Mouse (Mus musculus) adrenal gland, adult (tissue): ENCODE measurements around the gene Siah3.

Experiments used
- DNase-seq, 2 experiments: peaks; one replicate each; pipeline ENCODE4 v3.0.0; 2022 to 2023; ENCODE audit warnings: low spot score in 1 of 2; ENCODE audit not compliant: inconsistent age in 2 of 2

Siah3 gene

DNA sequence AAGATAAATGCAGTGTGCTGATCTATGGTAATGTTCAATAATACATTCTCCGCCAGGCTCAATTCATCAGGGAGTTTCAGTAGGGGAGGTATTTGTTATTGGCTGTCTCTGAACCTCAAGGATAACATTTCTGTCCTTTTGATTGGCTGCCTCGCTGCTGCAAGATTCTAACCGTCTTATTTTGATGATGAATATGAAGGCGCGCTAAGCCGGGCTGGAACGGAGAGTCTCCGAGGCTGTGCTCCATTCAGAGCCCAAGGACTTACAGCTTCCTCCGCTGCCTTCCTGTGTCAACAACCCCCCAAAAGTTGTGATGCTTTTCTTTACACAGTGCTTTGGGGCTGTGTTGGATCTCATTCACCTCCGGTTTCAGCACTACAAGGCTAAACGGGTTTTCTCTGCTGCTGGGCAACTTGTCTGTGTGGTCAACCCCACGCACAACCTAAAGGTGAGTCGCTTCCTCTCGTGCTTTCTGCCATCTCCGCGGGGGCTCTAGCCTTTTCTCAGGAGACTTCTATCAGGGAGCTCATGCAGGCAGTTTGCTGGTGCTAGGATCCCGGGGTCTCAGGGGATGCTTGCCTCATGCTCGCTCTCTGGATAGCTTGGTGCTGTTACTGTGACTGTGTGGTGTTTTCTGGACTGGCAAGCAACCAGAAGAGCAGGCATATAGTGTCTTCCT, at the start of gene Siah3:
TSS of gene Siah3 (plus strand) at position 240 of the 679 bp plus-strand sequence.
- DNase-seq = peak; percentile 39 to 67

DNA sequence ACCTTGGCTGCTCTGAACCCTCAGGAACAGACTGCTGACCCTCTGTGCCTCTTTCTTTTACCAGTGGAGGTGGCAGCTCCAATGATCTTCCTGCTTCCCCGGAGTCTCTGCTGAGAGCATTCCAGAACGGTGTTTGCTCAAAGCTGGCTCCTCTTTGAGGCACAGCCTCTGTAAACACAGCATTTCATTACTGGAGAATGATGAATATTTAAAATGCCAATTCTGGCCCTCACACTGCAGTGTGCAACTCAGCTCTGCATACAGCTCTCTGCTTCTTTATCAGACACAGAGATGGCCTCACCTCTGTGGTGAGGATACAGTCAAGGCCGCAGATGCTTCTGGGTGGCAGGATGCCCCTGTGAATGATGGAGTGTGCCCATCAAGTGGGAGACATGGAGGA, 46.0 kb upstream of the Siah3 start:
- DNase-seq = no peak

DNA sequence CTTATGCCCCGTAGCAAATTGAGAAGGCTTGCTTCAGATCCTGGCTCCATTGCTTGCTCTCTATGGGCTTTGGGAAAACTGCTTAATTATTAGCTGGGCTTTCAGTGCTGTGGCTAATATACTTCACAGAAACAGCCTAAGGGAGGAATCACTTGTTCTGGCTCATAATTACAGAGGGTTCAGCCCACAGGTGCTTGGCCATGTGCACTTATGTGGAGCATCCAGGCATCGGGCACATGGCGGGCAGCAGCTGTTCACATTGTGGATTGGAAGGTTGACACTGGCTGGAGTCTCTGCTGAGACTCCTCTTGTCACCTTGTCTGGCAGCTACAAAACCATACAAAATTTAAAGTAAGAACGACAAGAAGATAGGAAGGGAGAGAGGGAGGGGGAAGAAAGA, 45.4 kb upstream of the Siah3 start:
- DNase-seq = no peak

DNA sequence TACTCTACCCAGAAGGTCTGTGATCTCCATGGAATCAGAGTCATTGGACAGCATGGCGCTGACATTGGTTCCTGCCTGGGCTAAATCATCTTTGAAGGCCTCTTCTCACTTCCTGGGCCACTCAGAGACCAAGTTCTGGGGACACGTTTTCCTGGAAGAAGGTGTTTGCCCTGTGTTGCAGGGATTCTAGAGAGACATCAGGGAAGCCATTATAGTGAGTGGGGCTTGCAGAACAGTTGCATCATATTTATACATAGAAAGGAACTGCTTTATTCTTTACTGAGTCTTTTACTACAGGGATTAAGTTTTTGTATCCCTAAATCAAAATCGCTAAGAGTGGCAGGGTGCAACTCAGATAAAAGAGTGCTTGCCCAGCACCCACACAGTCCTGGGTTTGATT, 37.1 kb upstream of the Siah3 start:
- no peak for DNase-seq

DNA sequence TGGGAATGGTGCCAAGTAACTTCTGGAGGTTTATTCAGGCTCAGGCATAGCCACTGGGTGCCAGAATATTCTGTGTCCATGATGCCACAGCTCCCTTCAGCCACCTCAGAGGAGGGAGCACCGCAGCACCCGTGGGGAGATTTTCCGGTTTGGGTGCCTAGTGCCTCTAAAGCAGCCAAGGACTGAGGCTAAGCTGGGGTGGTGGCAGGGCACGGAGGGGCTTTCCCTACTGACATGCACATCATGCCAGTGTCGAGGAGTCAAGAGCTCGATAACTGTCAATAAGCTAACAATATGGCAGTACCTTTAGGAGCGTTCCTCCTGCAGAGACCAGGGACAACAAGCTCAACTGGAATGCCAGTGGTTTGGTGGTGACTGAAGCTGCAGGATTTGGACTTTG, 35.9 kb upstream of the Siah3 start:
- no peak for DNase-seq

DNA sequence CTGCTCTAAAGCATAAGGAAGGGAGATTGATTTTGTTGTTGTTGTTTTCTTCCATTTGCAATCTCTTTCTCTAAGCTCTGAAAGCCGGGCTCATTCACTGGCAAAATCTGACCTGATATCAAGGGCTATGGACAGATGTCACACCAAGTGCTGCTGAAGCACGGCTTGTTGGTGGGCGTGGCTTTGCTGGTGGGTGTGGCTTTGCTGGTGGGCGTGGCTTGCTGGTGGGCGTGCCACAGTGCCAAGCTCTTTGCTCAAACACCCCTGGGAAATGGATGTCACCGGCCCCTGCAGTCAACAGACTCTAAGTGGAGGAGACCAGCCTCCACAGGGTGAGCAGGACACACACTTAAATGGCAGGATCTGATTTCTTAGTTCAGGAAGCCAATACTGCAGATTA, 35.0 kb upstream of the Siah3 start:
- no peak for DNase-seq

DNA sequence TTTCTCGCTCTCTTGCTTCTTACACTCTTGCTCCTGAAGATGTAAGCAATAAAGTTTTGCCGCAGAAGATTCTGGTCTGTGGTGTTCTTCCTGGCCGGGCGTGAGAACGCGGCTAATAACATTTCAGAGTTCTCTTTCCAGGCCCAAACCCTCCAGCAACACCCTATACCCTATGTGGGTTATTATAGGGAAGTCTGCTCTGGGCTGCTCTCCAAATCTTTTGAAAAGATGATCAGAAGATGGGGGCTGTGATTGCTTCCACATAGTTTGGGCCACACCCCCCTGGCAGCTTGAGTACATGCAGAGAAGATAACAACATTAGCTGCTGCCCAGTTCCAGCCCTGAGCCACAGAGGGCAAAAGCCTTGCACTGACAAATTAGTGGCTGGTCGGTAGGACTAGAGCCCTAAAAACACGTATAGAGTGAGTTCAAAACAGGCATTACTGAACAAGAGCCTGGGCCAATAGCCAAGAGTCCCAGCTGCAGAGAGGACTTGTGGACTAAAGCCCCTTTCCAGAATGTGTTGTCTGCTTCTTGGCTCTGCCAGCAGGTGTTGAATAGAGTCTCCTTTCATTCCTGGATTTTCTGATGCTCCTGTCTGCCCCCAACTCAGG, 24.5 kb upstream of the Siah3 start:
- DNase-seq = no peak

DNA sequence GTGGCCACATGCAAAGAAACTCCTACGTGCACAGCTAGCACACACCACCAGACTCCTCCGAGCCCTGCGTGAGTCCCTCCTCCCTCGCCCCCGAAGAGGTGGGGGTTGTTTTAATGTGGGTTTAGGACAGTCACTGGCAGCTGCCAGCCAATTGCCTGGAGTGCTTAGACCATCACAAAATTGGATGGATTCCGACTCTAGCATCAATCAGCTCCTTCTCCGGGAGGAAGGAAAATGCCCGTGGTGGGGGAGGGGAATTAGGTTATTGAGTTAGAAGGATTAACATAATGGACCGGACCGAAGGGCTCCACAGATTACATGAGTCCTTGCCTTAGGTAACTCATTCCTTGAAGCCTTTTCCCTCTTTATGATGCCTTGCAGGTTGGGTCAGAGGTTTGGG, 22.9 kb upstream of the Siah3 start:
- DNase-seq = no peak

DNA sequence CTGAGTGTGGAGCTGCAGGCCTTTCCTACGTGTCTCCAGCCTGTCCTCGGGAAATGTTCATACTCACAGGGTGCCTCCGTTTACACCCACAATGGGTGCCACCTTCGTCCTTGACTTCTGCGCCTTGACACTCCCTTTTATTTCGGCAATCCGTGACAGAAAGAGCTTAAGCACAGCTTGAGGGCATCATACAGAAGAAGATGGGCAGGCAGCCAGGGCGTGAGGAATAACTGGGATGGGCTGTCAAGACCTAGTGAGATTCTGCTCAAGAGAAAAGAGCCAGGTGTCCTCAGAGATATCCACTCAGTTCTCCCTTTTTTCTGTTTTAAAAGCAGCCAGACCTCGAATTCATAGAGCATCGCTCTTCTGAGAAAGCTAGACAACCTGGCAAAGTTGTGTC, 21.2 kb upstream of the Siah3 start:
- no peak for DNase-seq

DNA sequence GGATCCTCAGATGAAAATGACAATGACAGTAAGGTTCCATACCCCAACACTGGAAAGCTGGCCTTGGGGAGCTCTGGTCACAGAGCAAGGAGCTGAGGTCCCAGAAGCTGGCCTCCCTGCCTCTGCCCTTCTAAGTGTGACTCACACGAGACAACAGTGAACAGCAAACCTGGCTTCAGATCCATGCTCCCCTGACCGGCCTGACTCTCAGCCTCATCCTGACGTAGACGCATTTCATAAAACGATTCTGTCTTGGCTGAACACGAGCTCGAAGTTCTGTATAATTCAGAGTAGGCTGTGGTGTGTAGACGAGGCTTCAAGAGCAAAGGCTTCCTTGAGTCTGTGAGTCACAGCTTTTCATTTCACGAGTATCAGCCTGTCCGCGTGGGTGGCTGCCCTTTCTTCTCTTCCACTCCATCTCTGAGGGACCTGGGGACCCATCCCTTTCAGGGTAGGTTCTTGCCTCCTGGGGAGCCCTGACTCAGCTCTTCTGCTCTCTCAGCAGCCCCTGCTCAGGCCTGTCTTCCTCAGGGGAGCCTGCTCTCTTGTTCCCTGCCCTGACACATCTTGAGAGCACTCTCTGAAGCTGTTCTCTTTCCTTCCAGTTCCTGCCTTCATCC, 11.2 kb upstream of the Siah3 start:
- peak; percentile 23 to 68 for DNase-seq

DNA sequence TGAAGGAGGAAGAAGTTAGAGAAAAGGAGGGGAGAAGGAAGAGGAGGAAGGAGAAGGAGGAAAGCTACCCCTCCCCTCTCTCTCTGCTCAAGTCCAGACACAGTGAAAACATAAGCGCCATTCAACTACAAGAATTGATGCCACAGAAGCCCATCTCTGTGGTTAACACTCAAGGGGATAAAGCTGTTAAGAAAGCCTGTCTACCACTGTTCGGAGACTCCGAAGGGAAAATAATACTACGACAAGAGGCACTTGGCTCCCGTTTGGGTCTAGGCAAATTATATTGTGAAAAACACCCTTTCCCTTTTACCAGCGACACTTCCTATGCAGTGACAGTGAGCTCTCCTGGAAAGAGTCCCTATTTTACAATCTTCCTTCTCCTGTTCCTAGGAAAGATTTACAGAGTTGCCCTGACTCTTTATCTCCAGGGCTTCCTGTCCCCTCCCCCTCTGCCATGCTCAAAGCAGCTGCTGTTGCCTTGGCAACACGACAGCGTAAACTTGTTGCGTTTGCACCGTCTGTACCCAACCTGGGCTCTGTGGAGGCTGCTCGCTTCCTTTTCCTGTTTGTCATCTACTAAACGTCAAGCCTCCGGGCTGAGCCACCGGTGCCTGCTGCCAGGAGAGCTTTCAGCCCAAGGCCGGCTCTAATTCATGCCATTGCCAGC, 10.4 kb upstream of the Siah3 start:
- peak; percentile 83 to 90 for DNase-seq

DNA sequence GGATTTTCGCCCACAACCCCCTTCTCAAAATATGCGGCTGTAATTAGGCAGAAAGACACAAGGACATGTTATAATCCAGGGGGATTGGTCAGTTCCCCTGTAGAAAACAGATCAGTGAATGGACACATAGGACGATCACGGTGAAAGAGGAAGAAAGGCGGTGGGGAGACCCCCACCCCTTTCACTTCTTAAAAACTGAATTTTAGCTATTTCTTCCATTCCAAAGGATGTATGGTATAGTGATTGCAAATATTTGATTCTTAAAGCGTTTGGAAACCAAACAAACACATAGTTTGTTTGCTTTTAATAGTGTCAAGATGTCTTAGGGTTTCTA, 9.9 kb upstream of the Siah3 start:
- no peak for DNase-seq

DNA sequence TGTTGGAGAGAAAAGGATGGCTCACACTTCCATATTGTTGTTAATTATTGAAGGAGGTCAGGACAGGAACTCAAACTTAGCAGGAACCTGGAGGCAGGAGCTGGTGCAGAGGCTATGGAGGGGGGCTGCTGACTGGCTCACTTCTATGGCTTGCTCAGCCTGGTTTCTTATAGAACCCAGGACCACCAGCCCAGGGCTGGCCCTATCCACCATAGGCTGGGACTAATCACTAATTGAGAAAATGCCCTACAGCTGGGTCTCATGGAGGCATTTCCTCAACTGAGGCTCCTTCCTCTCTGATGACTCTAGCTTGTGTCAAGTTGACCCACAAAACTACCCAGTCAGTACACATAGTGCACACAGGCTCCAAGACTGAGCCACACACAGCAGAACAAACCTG, 9.5 kb upstream of the Siah3 start:
- DNase-seq = peak in 1 of 2 experiments; percentile 21

DNA sequence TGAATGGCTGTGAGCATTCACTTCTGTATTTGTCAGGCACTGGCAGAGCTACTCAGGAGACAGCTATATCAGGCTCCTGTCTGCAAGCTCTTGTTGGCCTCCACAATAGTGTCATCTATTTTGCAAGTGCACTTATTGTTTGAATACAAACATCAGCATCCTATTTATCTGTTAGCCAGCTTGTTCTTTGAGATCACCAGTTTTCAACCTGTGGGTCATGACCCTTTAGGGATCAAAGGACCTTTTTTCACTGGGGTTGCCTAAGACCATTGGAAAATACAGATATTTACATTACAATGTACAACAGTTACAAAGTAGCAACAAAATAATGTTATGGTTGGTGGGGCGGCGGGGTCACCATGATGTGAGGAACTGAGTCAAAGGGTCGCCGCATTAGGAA, 1.9 kb upstream of the Siah3 start:
- DNase-seq = no peak

DNA sequence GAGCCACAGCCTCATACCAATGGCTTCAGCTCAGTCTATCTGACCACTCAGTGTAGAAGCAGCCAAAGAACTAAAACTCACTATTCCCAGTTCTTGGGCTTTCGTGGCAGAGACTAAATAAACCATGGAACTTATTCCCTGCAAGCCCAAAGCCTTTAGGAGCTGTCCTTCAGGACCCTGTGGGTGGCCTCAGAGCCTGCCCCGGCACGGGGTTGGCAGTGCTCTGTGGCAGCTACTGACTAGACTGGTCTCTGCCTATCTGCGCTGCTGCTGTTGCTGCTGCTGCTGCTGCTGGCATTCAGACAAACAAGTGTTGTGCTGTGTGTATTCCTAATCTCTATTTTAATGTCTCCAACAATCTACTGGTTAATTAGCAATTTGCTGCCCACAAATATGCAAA, 1.1 kb upstream of the Siah3 start:
- peak in 1 of 2 experiments; percentile 29 for DNase-seq

DNA sequence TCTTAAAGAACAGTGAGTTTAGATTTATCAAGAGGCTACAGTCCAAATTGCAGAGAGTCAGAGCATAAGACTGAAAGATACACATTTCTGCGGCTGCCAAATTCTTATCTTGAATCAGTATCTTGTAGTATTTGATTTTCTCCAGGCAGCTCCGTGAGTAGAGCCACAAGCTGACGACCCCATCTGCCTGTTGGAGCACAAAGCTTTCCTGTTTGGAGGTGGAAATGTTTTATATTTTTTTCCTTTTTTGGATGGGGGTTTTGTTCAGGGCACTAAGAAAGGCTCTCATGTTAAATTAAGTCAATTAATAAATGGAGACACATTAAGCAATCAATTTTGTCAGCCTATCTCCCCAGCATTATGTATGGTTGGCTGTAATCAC, 430 bp upstream of the Siah3 start:
- DNase-seq = peak in 1 of 2 experiments; percentile 16

DNA sequence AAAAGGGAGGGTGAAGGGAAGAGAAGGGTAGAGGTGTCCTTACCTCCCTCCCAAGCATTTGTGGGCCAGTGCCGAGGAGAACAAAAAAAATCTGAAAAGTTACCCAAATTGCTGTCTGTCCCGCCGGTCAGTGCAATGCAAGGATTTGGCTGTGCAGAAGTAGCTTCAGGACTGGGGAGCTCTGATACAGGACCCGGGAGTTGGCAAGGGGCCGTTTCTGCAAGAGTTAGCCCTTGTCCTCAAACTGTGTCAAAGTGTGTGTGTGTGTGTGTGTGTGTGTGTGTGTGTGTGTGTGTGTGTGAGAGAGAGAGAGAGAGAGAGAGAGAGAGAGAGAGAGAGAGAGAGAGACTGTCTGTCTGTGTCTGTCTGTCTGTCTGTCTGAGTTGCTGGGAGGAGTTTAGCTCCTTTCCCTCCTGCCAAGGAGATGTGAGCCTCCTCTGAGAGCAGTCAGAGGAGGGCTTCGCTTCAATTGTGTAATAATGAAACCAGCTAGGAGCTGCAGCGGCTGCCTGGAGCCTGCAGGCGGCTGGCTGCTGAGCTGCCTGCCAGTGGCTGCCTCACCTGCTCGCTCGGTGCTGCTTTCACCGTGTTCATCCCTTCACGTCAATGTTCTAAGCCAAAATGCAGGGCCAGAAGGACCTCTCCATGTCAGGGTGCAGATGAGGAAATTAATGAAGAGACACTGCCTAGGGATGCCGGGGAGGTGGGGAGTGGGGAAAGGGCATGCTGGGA, 873 bp downstream of the Siah3 start:
- peak; percentile 42 to 75 for DNase-seq

DNA sequence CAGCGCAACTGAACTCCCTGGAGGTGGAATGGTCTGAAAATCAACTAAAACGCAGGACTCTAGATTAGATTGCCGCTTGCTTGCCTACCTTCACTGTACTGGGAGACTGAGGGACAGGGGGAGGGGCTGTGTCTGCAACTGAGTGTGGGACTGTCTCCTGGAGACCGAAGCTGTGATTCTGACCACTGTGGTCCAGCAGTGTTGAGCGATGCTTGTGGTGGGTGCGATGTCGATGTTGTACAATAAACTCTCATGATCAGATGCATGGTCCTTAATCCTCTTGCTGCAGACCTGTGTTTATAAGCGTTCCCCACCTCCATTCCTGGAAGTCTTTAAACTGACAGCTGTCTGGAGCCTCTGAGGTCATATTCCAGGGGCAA, 1.4 kb downstream of the Siah3 start:
- no peak for DNase-seq

DNA sequence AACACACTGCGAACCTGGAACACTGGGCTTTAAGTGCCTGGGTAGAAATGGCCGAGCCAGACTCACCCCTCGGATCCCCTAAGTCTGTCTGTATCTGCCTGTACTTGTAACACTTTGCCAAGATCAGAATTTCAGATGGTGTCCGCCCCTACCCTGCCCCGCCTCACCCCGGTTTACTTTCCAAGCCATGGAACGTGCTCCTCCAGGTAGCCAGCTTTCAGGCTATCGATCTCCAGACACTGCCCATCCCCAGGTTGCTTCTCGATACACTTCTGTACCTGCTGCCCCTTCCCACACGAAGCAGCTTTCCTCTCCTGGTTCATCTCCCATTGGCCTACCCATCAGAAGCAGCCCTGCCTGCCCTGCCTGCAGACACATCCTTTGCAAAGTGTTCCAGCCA, 3.6 kb downstream of the Siah3 start:
- no peak for DNase-seq

DNA sequence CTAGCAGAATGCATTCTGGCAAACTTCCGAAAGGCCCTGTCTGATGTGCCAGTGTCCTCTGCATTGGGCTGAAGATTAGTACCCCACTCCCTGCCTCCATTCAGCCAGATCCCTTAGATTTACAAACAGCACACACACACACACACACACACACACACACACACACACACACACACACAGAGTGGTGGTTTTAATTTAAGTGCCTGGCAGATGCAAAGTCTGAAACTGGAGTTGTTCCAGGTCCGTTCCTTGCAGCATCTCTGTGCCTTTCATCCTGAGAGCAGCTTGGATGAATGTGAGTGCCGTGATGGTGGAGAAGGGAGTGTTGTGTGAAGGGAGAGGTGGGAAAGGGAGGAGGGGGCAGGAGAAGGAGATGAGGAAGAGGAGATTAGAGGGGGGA, 4.2 kb downstream of the Siah3 start:
- DNase-seq = no peak

DNA sequence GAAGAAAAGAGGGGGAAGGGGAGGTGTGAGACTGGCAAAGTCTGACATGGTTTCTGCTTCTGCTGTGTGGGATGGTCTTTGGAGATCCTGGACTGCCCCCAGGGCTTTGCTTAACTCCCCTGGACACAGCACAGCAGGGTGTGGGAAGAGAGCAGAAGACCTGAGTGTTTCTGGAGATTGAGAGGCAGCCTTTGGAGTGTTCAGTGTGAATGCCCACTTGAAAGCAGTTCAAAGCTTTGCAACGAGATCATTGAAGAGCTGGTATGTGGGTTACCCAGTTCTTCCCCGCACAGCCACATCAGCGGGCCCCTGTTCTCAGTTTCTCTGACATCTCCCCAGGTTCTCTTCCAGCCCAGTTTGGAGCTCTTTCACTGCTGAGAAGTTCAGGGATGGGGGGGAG, 4.7 kb downstream of the Siah3 start:
- no peak for DNase-seq

DNA sequence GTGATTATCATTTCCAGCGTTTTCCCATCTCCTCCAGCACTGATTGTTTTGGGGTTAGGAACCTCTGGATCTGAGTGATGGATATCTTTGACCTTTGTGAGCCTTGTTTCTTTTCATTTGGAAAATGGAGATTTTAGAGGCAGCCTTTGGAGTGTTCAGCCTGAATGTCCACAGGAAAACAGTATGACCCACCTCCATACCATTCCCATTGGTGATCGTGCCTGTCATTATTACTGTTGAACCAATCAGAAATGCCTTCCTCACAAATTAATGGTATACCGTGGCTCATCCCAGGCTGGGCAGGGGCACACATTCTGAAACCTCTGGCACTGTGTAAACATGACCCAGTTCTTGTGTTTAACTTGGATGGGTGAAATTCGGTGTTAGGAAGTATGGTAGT, 6.0 kb downstream of the Siah3 start:
- no peak for DNase-seq
